Mouse (Mus musculus) embryonic fibroblast, embryonic 13.5 days (primary cell): ENCODE measurements around the gene Arv1.

ENCODE experiments used
- CTCF ChIP-seq: IDR thresholded peaks from 2 replicates; pipeline ENCODE4 v1.5.1; 2011; ENCODE audit warnings: mild to moderate bottlenecking, control low read depth, low read length, moderate library complexity, borderline replicate concordance; ENCODE audit not compliant: insufficient read depth
- POLR2A ChIP-seq: IDR thresholded peaks from 2 replicates; pipeline ENCODE4 v1.6.1; 2011; ENCODE audit warnings: low read depth, mild to moderate bottlenecking, control low read depth, low read length, moderate library complexity

- TF ChIP-seq POLR2A (no peak), CTCF (no peak)
Measured at GRCm38 (mm10) chr8:124755481-124755880, 33.5 kb downstream of the Arv1 start.
